Mouse (Mus musculus) kidney, embryonic 15.5 days (tissue): ENCODE results near the gene Btg4. TPM values are rescaled to one million over a fixed set of nuclear protein-coding genes. Genes with fewer than 3 reads are reported as not detected.

Experiments used
- ATAC-seq: fragments of 200-750 bp; cut with Nextera tagmentation; replicated peaks from 2 replicates; pipeline ENCODE4 v1.8.0; 2017; ENCODE audit warnings: moderate TSS enrichment; ENCODE audit not compliant: low FRiP score
- H3K27ac ChIP-seq: fragments of 300-500 bp; sonication (generic); 2 replicates; pipeline ENCODE4 v1.5.1; 2015; ENCODE audit warnings: mild to moderate bottlenecking, inconsistent platforms
- H3K27me3 ChIP-seq: fragments of 300-500 bp; sonication (generic); 2 replicates; pipeline ENCODE4 v1.6.1; 2015; ENCODE audit warnings: inconsistent platforms
- H3K36me3 ChIP-seq: fragments of 300-500 bp; sonication (generic); 2 replicates; pipeline ENCODE4 v1.6.1; 2015; ENCODE audit warnings: inconsistent platforms
- H3K4me1 ChIP-seq: fragments of 300-500 bp; sonication (generic); 2 replicates; pipeline ENCODE4 v1.6.1; 2015; ENCODE audit warnings: inconsistent platforms
- H3K4me2 ChIP-seq: fragments of 300-500 bp; sonication (generic); 2 replicates; pipeline ENCODE4 v1.6.1; 2015; ENCODE audit warnings: moderate library complexity, mild to moderate bottlenecking, inconsistent platforms
- H3K4me3 ChIP-seq: fragments of 300-500 bp; sonication (generic); replicated peaks from 2 replicates; pipeline ENCODE4 v1.5.1; 2015; ENCODE audit warnings: mild to moderate bottlenecking, inconsistent platforms
- H3K9ac ChIP-seq: fragments of 300-500 bp; sonication (generic); 2 replicates; pipeline ENCODE4 v1.6.1; 2015; ENCODE audit warnings: mild to moderate bottlenecking, inconsistent platforms
- H3K9me3 ChIP-seq: fragments of 300-500 bp; sonication (generic); replicated peaks from 2 replicates; pipeline ENCODE4 v1.6.1; 2016; ENCODE audit warnings: inconsistent platforms
- WGBS: fragments of 180-500 bp; shearing (Covaris S2); methylation state at CpG from one replicate; pipeline ENCODE4 v1.1.7; 2015; ENCODE audit warnings: mixed read lengths; 5-methylcytosine and 5-hydroxymethylcytosine counted together
- polyA plus RNA-seq: library from polyadenylated mRNA; unstranded; fragments of >200 nt; fragmentation: Nextera tagmentation; extraction: Ambion mirVana; gene quantifications from 2 replicates; pipeline ENCODE4 v1.2.1, GENCODE M21; 2015

Gene Btg4
- not detected in 2 replicates for polyA plus RNA-seq

DNA sequence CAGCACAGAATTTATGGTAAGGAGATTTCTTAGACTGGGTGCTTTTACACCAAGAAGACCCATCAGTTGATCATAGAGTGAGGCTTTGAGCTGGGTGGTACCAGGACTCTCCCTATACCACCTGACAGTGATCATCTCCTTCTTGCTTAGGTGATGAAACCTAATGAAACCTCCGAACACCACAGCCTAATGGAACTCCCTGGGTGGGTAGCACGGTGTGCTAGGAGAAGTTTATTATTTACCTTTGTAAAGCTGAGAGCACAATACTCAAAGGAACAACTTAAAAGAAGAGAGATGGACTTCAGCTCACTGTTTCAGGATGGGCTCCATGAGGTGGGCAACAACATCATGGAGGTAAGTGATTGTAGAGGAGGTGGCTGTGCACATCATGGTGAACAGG is at the start of gene Btg4:
TSS of gene Btg4 (plus strand) at position 301 of the 400 bp plus-strand sequence.
- Histone ChIP-seq H3K36me3 (no peaks in the 10 kb centered on the region), H3K27me3 (no peaks in the 10 kb centered on the region)

DNA sequence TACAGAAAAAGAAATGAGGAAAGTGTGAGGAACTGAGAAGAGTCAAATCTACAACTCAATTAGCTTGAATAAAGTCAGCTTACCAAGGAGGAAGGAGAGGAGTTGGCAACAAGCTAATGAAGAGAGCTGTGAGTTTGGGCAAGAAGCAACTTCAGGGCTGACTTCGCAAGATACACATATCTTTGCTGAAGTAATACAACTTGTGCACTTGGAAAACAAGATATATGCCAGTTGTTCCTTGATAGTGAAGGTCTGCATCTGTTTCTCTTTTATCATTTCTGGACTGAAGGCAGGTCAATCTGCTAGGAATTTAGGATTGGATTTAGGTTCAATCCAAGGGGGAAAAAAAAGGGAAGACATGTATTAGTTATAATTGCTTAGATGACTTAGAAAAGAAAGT is 47.1 kb upstream of the Btg4 start:
- Histone ChIP-seq H3K9me3 (no peaks in the 10 kb centered on the region), H3K36me3 (no peaks in the 10 kb centered on the region), H3K27me3 (peaks cover 8% of the 10 kb centered on the region), H3K4me3 (no peak overlapping the region), H3K4me1 (no peaks in the 10 kb centered on the region), H3K27ac (no peak overlapping the region), H3K4me2 (no peak overlapping the region), H3K9ac (no peak overlapping the region)
- 77% methylated on average over 1 of the region's 1 CpGs for WGBS
- ATAC-seq, result no peak

More for the DNA sequence above, at the start of gene Btg4:
- Histone ChIP-seq H3K9me3 (no peaks in the 10 kb centered on the region), H3K4me1 (0 out of 2 replicates have a peak, but pooled peaks cover 2% of the 10 kb centered on the region), H3K9ac (no peak within 1 kb of the TSS), H3K4me3 (no peak within 1 kb of the TSS), H3K27ac (no peak within 1 kb of the TSS), H3K4me2 (no peak within 1 kb of the TSS)
- ATAC-seq, result no peak
- 75% methylated on average over 2 of the region's 2 CpGs for WGBS

DNA sequence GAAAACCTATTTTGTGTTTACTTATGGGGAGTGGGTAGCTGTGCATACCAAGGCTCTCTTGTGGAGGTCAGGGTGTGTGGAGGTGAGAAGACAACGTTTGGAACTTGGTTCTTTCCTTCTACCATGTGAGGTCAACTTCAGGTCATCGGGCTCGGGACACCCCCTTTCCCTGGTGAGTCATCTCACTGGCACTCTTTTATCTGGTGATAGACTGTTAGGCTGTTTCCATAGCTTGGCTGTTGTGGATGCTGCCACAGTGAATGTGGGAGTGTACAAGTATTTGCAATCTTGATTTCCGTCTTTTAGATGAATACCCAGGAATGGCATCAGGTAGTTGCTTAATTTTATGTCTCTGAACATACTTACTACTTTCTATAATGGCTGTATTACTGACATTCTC is 45.0 kb upstream of the Btg4 start:
- H3K36me3 ChIP-seq, result no peaks in the 10 kb centered on the region
- peaks cover 8% of the 10 kb centered on the region for H3K27me3 ChIP-seq
- no peaks in the 10 kb centered on the region for H3K4me1 ChIP-seq
- no peak overlapping the region for H3K4me2 ChIP-seq
- no peak overlapping the region for H3K9ac ChIP-seq
- no peak overlapping the region for H3K27ac ChIP-seq
- H3K9me3 ChIP-seq, result no peaks in the 10 kb centered on the region
- no peak overlapping the region for H3K4me3 ChIP-seq
- ATAC-seq, result no peak
- 53% methylated on average over 4 of the region's 4 CpGs for WGBS

DNA sequence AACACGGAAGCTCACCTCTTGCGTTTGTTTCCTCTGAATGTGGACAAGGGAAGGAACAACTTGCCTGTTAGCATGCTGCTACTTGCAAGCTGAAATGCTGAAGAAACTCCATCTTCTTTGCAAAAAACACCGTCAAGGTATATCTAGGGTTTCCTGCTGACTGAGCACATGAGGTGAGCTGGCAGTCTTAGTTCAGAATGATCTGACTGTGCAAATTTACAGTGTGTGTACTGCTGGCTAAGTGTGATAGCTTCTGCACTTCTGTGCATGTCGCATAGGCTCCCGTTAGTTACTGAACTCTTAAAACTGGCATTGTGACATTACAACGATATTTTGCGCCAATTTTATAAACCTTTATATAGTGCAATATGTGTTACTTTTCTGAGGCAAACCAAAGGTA is 41.0 kb upstream of the Btg4 start:
- Histone ChIP-seq H3K36me3 (no peaks in the 10 kb centered on the region), H3K9me3 (no peaks in the 10 kb centered on the region), H3K4me3 (no peak overlapping the region), H3K9ac (no peak overlapping the region), H3K27ac (no peak overlapping the region), H3K27me3 (peaks cover 4% of the 10 kb centered on the region; the same call in 1 of the 2 replicates), H3K4me2 (no peak overlapping the region), H3K4me1 (no peaks in the 10 kb centered on the region)
- WGBS, result 81% methylated on average over 7 of the region's 7 CpGs
- ATAC-seq, result no peak

DNA sequence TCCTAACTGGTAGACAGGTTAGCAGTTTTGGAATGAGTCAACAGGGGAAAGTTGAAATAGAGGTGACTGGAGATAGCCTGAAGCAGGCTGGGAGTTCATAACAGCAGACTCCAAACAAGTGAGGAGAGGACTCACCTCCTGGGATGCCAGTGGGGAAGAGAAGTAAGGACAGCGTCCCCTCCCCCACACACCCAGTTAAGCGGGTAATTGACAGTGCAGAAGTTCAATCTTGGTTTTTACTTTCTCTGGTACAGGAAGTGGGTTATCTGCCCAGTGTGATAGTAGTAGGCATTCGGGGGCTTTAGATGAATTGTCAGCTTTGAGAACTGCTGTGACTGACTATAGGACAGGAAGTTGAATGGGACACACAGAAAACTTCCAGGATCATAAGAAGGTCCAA is 40.4 kb upstream of the Btg4 start:
- no peaks in the 10 kb centered on the region for H3K4me1 ChIP-seq
- no peak overlapping the region for H3K9ac ChIP-seq
- H3K4me2 ChIP-seq, result no peak overlapping the region
- H3K27me3 ChIP-seq, result peaks cover 4% of the 10 kb centered on the region; the same call in 1 of the 2 replicates
- 75% methylated on average over 3 of the region's 3 CpGs for WGBS
- H3K27ac ChIP-seq, result no peak overlapping the region
- no peaks in the 10 kb centered on the region for H3K36me3 ChIP-seq
- H3K9me3 ChIP-seq, result no peaks in the 10 kb centered on the region
- H3K4me3 ChIP-seq, result no peak overlapping the region
- ATAC-seq, result no peak

DNA sequence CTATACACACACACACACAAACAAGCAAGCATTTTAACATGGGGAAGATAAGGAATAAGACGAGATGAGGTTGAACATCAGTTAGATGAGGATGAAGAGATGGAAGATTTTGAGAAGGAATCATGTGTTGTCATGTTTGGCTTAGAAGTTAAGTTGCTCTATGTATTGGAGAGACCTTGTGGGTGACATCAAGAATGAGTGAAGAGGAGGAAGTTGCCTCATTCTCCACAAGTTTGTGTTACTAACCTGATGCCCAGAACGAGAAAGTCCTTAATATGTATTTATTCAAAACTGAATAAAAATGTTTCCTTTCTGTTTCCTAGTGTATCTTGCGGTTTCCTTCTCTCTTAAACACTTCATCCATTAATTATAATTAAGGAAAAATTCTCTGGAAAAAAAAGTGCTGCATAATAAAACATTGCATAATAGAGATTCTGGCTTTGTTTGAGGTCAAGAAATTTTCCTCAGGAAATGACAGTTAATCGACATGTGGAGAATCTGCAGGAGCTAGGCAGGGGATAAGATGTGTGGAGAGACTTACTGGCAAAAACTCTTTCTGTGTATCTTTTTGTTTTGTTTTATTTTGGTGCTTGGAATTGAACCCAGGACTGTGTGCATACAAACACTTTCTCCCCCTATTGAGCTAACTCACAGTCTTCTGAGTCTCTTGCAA is 39.4 kb upstream of the Btg4 start:
- Histone ChIP-seq H3K4me1 (no peaks in the 10 kb centered on the region), H3K9me3 (no peaks in the 10 kb centered on the region), H3K27me3 (peaks cover 4% of the 10 kb centered on the region; the same call in 1 of the 2 replicates), H3K4me3 (no peak overlapping the region), H3K36me3 (no peaks in the 10 kb centered on the region), H3K27ac (no peak overlapping the region), H3K9ac (no peak overlapping the region), H3K4me2 (no peak overlapping the region)
- 78% methylated on average over 4 of the region's 4 CpGs for WGBS
- no peak for ATAC-seq

DNA sequence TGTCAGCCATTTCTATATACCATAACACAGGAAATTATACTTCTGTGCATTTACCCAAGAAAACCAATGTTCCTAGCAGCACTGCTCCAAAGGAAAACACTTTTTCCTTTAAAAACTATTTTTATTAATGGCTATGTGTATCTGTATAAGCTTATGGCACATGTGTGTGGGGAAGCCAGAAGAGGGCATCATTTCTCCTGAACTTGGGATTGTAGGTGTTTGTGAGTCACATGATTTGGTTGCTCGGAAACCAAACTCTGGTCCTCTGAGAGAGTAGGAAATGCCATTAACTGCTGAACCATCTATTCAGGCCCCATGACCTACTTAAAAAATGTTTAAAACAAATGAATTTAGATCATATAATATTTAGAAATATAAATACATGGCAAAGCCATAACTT is 33.7 kb upstream of the Btg4 start:
- Histone ChIP-seq H3K9ac (no peak overlapping the region), H3K9me3 (no peaks in the 10 kb centered on the region), H3K27ac (no peak overlapping the region), H3K4me3 (no peak overlapping the region), H3K4me2 (no peak overlapping the region), H3K36me3 (no peaks in the 10 kb centered on the region), H3K4me1 (no peaks in the 10 kb centered on the region), H3K27me3 (no peaks in the 10 kb centered on the region)
- WGBS, result 88% methylated on average over 1 of the region's 1 CpGs
- no peak for ATAC-seq

DNA sequence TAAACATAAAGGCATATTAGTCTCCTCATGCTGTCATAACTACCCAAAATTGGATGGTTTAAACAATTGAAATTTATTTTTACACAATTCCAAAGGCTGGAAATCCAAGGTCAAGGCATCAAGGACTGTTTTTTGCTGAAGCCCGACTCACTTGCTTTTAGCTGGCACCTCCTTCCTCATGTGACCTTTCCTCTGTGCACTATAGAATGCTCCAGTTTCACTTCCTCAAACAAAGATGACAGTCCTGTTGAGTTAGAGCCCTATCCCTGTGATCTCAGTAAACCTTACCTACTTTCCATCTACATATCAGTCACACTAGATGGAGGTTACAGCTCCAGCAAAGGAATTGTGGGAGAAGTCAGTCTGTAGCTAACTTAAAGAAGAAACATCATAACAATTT is 30.6 kb upstream of the Btg4 start:
- no peak overlapping the region for H3K9ac ChIP-seq
- no peak for ATAC-seq
- H3K27ac ChIP-seq, result no peak overlapping the region
- H3K4me3 ChIP-seq, result no peak overlapping the region
- H3K27me3 ChIP-seq, result no peaks in the 10 kb centered on the region
- H3K36me3 ChIP-seq, result no peaks in the 10 kb centered on the region
- WGBS, result 42% methylated on average over 1 of the region's 1 CpGs
- H3K9me3 ChIP-seq, result no peaks in the 10 kb centered on the region
- H3K4me1 ChIP-seq, result no peaks in the 10 kb centered on the region
- H3K4me2 ChIP-seq, result no peak overlapping the region

DNA sequence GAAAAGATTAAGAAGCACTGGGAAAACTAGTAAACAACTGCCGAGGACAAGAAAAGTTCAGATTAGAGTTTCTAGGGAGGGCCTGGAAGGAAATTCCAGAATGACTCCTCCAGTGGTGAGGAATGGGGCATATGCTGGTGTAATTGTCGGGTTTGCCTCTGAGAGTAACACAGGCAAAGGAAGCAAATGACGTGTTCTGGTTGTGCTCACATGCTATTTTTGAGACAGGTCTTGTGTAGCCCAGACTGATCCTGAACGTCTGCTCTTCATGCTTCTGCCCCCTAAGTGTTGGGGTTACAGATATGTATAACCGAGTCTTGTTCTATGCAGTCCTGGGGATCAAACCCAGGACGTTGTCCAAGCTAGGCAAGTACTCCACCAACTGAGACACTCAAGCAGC is 29.1 kb upstream of the Btg4 start:
- WGBS, result 62% methylated on average over 6 of the region's 6 CpGs
- Histone ChIP-seq H3K27ac (no peak overlapping the region), H3K4me3 (no peak overlapping the region), H3K9ac (no peak overlapping the region), H3K4me1 (no peaks in the 10 kb centered on the region), H3K4me2 (no peak overlapping the region), H3K9me3 (no peaks in the 10 kb centered on the region), H3K36me3 (no peaks in the 10 kb centered on the region), H3K27me3 (no peaks in the 10 kb centered on the region)
- ATAC-seq, result no peak

DNA sequence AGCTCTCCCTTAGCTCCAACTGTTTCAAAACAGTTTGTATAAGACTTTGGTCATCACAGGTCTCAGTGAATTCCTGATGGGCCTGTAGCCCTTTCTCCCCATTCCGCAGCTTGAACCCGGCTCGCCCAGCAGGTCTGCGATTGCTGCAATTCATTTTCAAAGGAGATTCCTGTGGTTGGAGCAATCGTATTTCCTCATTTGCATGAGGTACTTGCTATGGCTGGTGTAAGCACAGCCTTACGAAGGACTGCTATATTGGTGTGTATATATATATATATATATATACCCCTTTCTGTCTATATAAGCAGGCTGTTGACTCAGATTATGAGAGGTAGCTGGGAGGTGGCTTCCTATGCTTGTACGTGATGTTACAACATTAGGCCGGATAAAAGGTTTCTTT is 28.4 kb upstream of the Btg4 start:
- ATAC-seq, result no peak
- Histone ChIP-seq H3K27me3 (no peaks in the 10 kb centered on the region), H3K9me3 (no peaks in the 10 kb centered on the region), H3K4me1 (no peaks in the 10 kb centered on the region), H3K36me3 (no peaks in the 10 kb centered on the region), H3K9ac (no peak overlapping the region), H3K4me2 (no peak overlapping the region), H3K27ac (no peak overlapping the region), H3K4me3 (no peak overlapping the region)
- 59% methylated on average over 8 of the region's 8 CpGs for WGBS

DNA sequence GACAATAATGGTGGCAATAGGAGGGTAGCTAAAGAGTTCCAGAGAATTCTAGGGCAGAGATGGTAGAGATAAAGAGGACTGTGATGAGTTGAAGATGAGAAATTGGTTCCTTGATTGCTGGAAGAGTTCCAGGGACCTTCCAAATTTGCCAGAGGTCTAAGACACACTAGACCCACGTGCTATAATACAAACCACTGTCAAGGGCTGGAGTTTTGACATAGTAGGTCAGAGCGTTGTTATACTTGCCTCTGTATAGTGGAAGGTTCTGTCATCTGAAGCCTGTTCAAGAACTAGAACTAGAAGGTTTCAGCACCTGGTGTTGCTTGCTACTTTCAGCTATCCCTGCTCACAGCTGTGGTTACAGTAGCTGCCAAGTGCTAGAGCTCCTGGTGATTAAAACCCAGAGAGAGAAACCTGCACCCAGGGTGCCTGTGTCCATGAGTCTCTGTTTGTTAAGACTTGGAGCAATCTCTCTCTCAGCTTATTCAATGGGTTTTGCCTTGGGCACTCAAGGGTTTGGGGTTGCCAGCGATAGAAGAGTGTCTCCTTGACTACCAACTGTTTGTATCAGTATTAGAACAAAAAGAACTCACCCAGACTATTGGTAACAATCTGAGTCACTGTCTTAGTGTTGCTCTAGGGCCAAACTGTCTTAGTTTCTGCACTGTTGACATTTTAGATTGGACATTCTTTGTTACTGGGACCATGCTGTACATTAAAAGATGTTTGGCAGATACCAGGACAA is 27.7 kb upstream of the Btg4 start:
- ATAC-seq, result no peak
- Histone ChIP-seq H3K9me3 (no peaks in the 10 kb centered on the region), H3K4me2 (no peak overlapping the region), H3K27me3 (no peaks in the 10 kb centered on the region), H3K9ac (no peak overlapping the region), H3K27ac (no peak overlapping the region), H3K36me3 (no peaks in the 10 kb centered on the region), H3K4me1 (no peaks in the 10 kb centered on the region), H3K4me3 (no peak overlapping the region)
- 79% methylated on average over 3 of the region's 3 CpGs for WGBS

DNA sequence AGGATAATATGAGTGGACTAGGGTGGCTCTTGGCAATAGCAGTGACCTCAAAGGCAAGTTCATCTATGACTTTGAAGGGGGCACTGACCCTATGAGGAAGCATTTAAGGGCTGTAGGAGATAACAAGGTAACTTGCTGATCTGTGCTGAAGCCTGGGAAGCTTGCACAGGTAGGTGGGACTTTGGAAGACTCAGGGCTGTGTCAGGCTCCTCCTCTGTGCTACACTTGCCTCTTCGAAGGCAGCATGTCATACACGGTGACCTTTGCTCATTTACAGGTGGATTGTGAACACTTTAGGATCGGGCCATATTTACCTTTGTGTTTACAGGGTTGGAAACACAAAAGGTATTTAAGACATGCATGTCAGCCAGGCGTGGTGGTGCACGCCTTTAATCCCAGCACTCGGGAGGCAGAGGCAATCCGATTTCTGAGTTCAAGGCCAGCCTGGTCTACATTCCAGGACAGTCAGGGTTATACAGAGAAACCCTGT is 19.2 kb upstream of the Btg4 start:
- Histone ChIP-seq H3K4me1 (no peaks in the 10 kb centered on the region), H3K4me2 (no peak overlapping the region), H3K4me3 (no peak overlapping the region), H3K27me3 (no peaks in the 10 kb centered on the region), H3K9ac (no peak overlapping the region), H3K9me3 (no peaks in the 10 kb centered on the region), H3K27ac (no peak overlapping the region), H3K36me3 (no peaks in the 10 kb centered on the region)
- no peak for ATAC-seq
- 89% methylated on average over 7 of the region's 7 CpGs for WGBS
